Mouse (Mus musculus): ENCODE results near the gene Rap1gap2.

DNA sequence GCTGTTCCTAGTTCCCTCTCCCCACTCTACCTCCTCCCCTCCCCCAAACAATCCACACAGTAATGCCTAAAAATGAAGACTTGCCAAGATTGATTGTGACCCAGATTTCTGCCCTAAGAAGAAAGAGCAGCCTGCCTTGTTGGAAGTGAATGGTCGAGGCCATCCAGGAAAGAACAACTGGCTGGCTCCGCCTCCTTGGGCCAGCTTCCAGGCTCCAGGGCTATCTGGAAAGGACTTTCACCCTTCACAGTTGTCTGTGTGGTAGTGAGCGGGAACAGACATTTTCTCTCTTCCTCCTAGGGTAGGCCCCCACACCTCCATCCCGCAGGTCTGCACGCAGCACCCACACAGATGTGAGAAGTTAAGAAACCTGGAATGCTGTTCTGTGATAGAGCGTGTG is 13.0 kb upstream of the Rap1gap2 start:
- TF ChIP-seq POLR2A (IDR thresholded peaks at IDR 0.05; ENCODE audit: borderline replicate concordance, insufficient read depth, low read length) (no peak), CTCF (IDR thresholded peaks at IDR 0.05; ENCODE audit: borderline replicate concordance, insufficient read depth, low read depth, low read length) (no peak)

Data from cerebellum, adult 2 months (tissue).